Mouse (Mus musculus): ENCODE results near the gene Bcl2l12. TPM values are rescaled to one million over a fixed set of nuclear protein-coding genes. Genes with fewer than 3 reads are reported as not detected.

Gene Bcl2l12
- polyA plus RNA-seq, 1 experiment from 2014 or later: 23.0 TPM

- Histone ChIP-seq H3K9me3 (ENCODE audit: control insufficient read depth, low read length) (no peaks in the 10 kb centered on the region), H3K36me3 (ENCODE audit: control insufficient read depth, insufficient read depth, low read length) (peaks cover 58% of the 10 kb centered on the region), H3K4me3 (ENCODE audit: low read depth, low read length) (no peak overlapping the region), H3K4me1 (replicated peaks; ENCODE audit: control insufficient read depth, insufficient read depth) (0 out of 2 replicates have a peak, but pooled peaks cover under 1% of the 10 kb centered on the region), H3K27me3 (ENCODE audit: control insufficient read depth, insufficient read depth, low read length) (no peaks in the 10 kb centered on the region), H3K9ac (ENCODE audit: low read length) (no peak overlapping the region), H3K4me2 (replicated peaks; ENCODE audit: low read depth) (no peak overlapping the region), H3K27ac (replicated peaks) (no peak overlapping the region)
- ATAC-seq (ENCODE audit: low FRiP score, low TSS enrichment): no peak
- no peak for DNase-seq (ENCODE audit: low spot score)
- WGBS: 55% methylated on average over 3 of the region's 3 CpGs
- no peak for TF ChIP-seq EP300 (optimal IDR thresholded peaks at IDR 0.05)
- TF ChIP-seq CTCF (IDR thresholded peaks at IDR 0.05; ENCODE audit: low read depth): no peak
These were observed 6.0 kb upstream of the Bcl2l12 start for GRCm38 (mm10) chr7:45004546-45004945.

GRCm38 (mm10) chr7:45002440-45002839 lies 3.9 kb upstream of the Bcl2l12 start:
- WGBS: 59% methylated on average over 7 of the region's 7 CpGs
- H3K4me1 ChIP-seq (replicated peaks; ENCODE audit: control insufficient read depth, insufficient read depth): 0 out of 2 replicates have a peak, but pooled peaks cover 4% of the 10 kb centered on the region
- no peak for DNase-seq (ENCODE audit: low spot score)
- TF ChIP-seq EP300 (optimal IDR thresholded peaks at IDR 0.05) (no peak), CTCF (IDR thresholded peaks at IDR 0.05; ENCODE audit: low read depth) (no peak)
- H3K36me3 ChIP-seq (ENCODE audit: control insufficient read depth, insufficient read depth, low read length): peaks cover 47% of the 10 kb centered on the region
- no peak overlapping the region for H3K9ac ChIP-seq (ENCODE audit: low read length)
- no peak overlapping the region for H3K27ac ChIP-seq (replicated peaks)
- no peak overlapping the region for H3K4me2 ChIP-seq (replicated peaks; ENCODE audit: low read depth)
- H3K27me3 ChIP-seq (ENCODE audit: control insufficient read depth, insufficient read depth, low read length): no peaks in the 10 kb centered on the region
- H3K9me3 ChIP-seq (ENCODE audit: control insufficient read depth, low read length): no peaks in the 10 kb centered on the region
- no peak overlapping the region for H3K4me3 ChIP-seq (ENCODE audit: low read depth, low read length)
- ATAC-seq (ENCODE audit: low FRiP score, low TSS enrichment): no peak

- ATAC-seq (ENCODE audit: low FRiP score, low TSS enrichment) (no peak), DNase-seq (ENCODE audit: low spot score) (peak; percentile 54)
- Histone ChIP-seq H3K9me3 (ENCODE audit: control insufficient read depth, low read length) (no peaks in the 10 kb centered on the region), H3K4me3 (ENCODE audit: low read depth, low read length) (no peak overlapping the region), H3K4me1 (replicated peaks; ENCODE audit: control insufficient read depth, insufficient read depth) (peaks cover 8% of the 10 kb centered on the region), H3K36me3 (ENCODE audit: control insufficient read depth, insufficient read depth, low read length) (peaks cover 31% of the 10 kb centered on the region), H3K27me3 (ENCODE audit: control insufficient read depth, insufficient read depth, low read length) (no peaks in the 10 kb centered on the region), H3K9ac (ENCODE audit: low read length) (no peak overlapping the region), H3K4me2 (replicated peaks; ENCODE audit: low read depth) (no peak overlapping the region), H3K27ac (replicated peaks) (0 out of 2 replicates have a peak overlapping the region, but pooled peaks have one; percentile 4)
- 78% methylated on average over 21 of the region's 21 CpGs for WGBS
- TF ChIP-seq CTCF (IDR thresholded peaks at IDR 0.05; ENCODE audit: low read depth): no peak
- TF ChIP-seq EP300 (optimal IDR thresholded peaks at IDR 0.05): no peak
These were observed 2.1 kb upstream of the Bcl2l12 start for GRCm38 (mm10) chr7:45000539-45001114.

GRCm38 (mm10) chr7:44999753-45000152 lies 1.2 kb upstream of the Bcl2l12 start:
- H3K4me1 ChIP-seq (replicated peaks; ENCODE audit: control insufficient read depth, insufficient read depth): peaks cover 8% of the 10 kb centered on the region
- ATAC-seq (ENCODE audit: low FRiP score, low TSS enrichment) (no peak), DNase-seq (ENCODE audit: low spot score) (no peak)
- 50% methylated on average over 11 of the region's 11 CpGs for WGBS
- H3K27ac ChIP-seq (replicated peaks): no peak overlapping the region
- H3K9ac ChIP-seq (ENCODE audit: low read length): no peak overlapping the region; the same call in 1 of the 2 replicates
- H3K4me2 ChIP-seq (replicated peaks; ENCODE audit: low read depth): 0 out of 2 replicates have a peak overlapping the region, but pooled peaks have one; percentile 23
- H3K9me3 ChIP-seq (ENCODE audit: control insufficient read depth, low read length): no peaks in the 10 kb centered on the region
- H3K36me3 ChIP-seq (ENCODE audit: control insufficient read depth, insufficient read depth, low read length): peaks cover 25% of the 10 kb centered on the region
- no peak overlapping the region for H3K4me3 ChIP-seq (ENCODE audit: low read depth, low read length)
- TF ChIP-seq CTCF (IDR thresholded peaks at IDR 0.05; ENCODE audit: low read depth): no peak
- TF ChIP-seq EP300 (optimal IDR thresholded peaks at IDR 0.05): no peak
- H3K27me3 ChIP-seq (ENCODE audit: control insufficient read depth, insufficient read depth, low read length): no peaks in the 10 kb centered on the region

- TF ChIP-seq CTCF (IDR thresholded peaks at IDR 0.05; ENCODE audit: low read depth): no peak
- no peak for TF ChIP-seq EP300 (optimal IDR thresholded peaks at IDR 0.05)
These were observed 528 bp downstream of the Bcl2l12 start for GRCm38 (mm10) chr7:44997940-44998428.

More at GRCm38 (mm10) chr7:44997940-44998428, 528 bp downstream of the Bcl2l12 start:
- Histone ChIP-seq H3K27me3 (ENCODE audit: control insufficient read depth, insufficient read depth, low read length) (no peaks in the 10 kb centered on the region), H3K9ac (ENCODE audit: low read length) (peak overlapping the region; percentile 84), H3K4me2 (replicated peaks; ENCODE audit: low read depth) (peak overlapping the region; percentile 79), H3K4me3 (ENCODE audit: low read depth, low read length) (peak overlapping the region; percentile 67), H3K4me1 (replicated peaks; ENCODE audit: control insufficient read depth, insufficient read depth) (peaks cover 8% of the 10 kb centered on the region), H3K9me3 (ENCODE audit: control insufficient read depth, low read length) (no peaks in the 10 kb centered on the region), H3K36me3 (ENCODE audit: control insufficient read depth, insufficient read depth, low read length) (peaks cover 17% of the 10 kb centered on the region), H3K27ac (replicated peaks) (peak overlapping the region; percentile 95)
- DNase-seq (ENCODE audit: low spot score): no peak
- 2% methylated on average over 15 of the region's 15 CpGs for WGBS
- ATAC-seq (ENCODE audit: low FRiP score, low TSS enrichment): no peak; the same call in 1 of the 2 replicates
